In the genomic region with DNA sequence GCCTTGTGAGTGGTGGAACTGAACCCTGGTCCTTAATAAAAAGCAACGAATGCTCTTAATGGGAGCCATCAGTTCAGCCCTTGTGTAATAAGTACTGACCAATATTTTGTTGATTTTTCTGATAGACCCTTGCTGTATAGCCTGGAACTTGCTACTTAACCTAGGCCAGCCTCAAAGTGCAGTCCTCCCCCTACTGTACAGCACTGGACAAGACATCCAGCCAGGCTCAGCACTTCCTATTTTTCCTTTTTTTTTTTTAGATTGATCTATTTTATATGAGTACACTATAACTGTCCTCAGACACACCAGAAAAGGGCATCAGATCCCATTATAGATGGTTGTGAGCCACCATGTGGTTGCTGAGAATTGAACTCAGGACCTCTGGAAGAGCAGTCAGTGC, we compare ENCODE assay signal across 14 mouse cellular contexts.
"Had no signal": no experiment of that assay in that cellular context is flagged by ENCODE, and none has a peak within 500 bp of the region (broad histone marks: within the 10 kb centered on the region; RNA-seq: fewer than 3 reads in every experiment).

No protein-coding gene starts in this region.

- DNase-seq: kidney, adult 9 months; kidney, postnatal 10 days; layer of hippocampus, postnatal 36 days; liver, embryonic 13.5 days; lung, adult 18-20 months; lung, postnatal 10 days; right cerebral cortex, postnatal 14 days; thymus, postnatal 36 days had no signal

- H3K4me3 ChIP-seq: limb, embryonic 15.5 days; liver, embryonic 13.5 days; megakaryocyte, embryonic 14.5 days; midbrain, embryonic 15.5 days; stomach, embryonic 15.5 days had no signal

- H3K9me3 ChIP-seq: limb, embryonic 15.5 days; liver, embryonic 13.5 days; megakaryocyte, embryonic 14.5 days; midbrain, embryonic 15.5 days; stomach, embryonic 15.5 days had no signal

- H3K4me2 ChIP-seq: limb, embryonic 15.5 days; liver, embryonic 13.5 days; midbrain, embryonic 11.5 days; midbrain, embryonic 15.5 days; stomach, embryonic 15.5 days had no signal

- H3K9ac ChIP-seq: limb, embryonic 15.5 days; liver, embryonic 13.5 days; midbrain, embryonic 15.5 days; stomach, embryonic 15.5 days had no signal

- ATAC-seq: midbrain, embryonic 15.5 days had no signal

- H3K27me3 ChIP-seq: limb, embryonic 15.5 days; liver, embryonic 13.5 days; megakaryocyte, embryonic 14.5 days; midbrain, embryonic 15.5 days; stomach, embryonic 15.5 days had no signal

- H3K27ac ChIP-seq: limb, embryonic 15.5 days; liver, embryonic 13.5 days; macrophage; midbrain, embryonic 15.5 days; stomach, embryonic 15.5 days had no signal
